Mouse (Mus musculus): ENCODE data around the gene Jak2.

Jak2 gene

GRCm38 (mm10) chr19:29308832-29309231, 57.2 kb downstream of the Jak2 start:
- DNase-seq = no peak

GRCm38 (mm10) chr19:29311791-29312190, 60.2 kb downstream of the Jak2 start:
- DNase-seq = no peak

GRCm38 (mm10) chr19:29312661-29313060, 61.0 kb downstream of the Jak2 start:
- no peak for DNase-seq

GRCm38 (mm10) chr19:29323416-29324049, 71.9 kb downstream of the Jak2 start:
- no peak for DNase-seq

- peak; percentile 74 for DNase-seq
Observed at GRCm38 (mm10) chr19:29325053-29325851, 73.6 kb downstream of the Jak2 start, which contains the start of gene Insl6. Gene Insl6, minus strand, starts transcription at chr19:29325356.

GRCm38 (mm10) chr19:29325852-29326180, 74.2 kb downstream of the Jak2 start:
- no peak for DNase-seq

- DNase-seq = no peak
Observed at GRCm38 (mm10) chr19:29326396-29326795, 74.8 kb downstream of the Jak2 start.

- no peak for DNase-seq
Observed at GRCm38 (mm10) chr19:29326822-29327552, 75.4 kb downstream of the Jak2 start.

- DNase-seq = no peak
Observed at GRCm38 (mm10) chr19:29334068-29334745, 82.6 kb downstream of the Jak2 start, which contains the start of gene Rln1. Gene Rln1, minus strand, starts transcription at chr19:29334670.

GRCm38 (mm10) chr19:29336624-29337023, 85.0 kb downstream of the Jak2 start:
- no peak for DNase-seq

- no peak for DNase-seq
Observed at GRCm38 (mm10) chr19:29341029-29341428, 89.4 kb downstream of the Jak2 start.

- no peak for DNase-seq
Observed at GRCm38 (mm10) chr19:29342281-29342680, 90.7 kb downstream of the Jak2 start.

- DNase-seq = no peak
Observed at GRCm38 (mm10) chr19:29344868-29345267, 93.2 kb downstream of the Jak2 start.

GRCm38 (mm10) chr19:29345636-29346035, 94.0 kb downstream of the Jak2 start:
- no peak for DNase-seq

GRCm38 (mm10) chr19:29350991-29351390, 99.4 kb downstream of the Jak2 start:
- no peak for DNase-seq

GRCm38 (mm10) chr19:29354895-29355877, 103.6 kb downstream of the Jak2 start:
- DNase-seq = peak; percentile 93

- no peak for DNase-seq
Observed at GRCm38 (mm10) chr19:29356281-29356680, 104.7 kb downstream of the Jak2 start.

GRCm38 (mm10) chr19:29360251-29360650, 108.6 kb downstream of the Jak2 start:
- no peak for DNase-seq

- peak; percentile 96 for DNase-seq
Observed at GRCm38 (mm10) chr19:29361468-29362130, 110.0 kb downstream of the Jak2 start.

- no peak for DNase-seq
Observed at GRCm38 (mm10) chr19:29362173-29362930, 110.7 kb downstream of the Jak2 start.

Data from lung, postnatal 36 days (tissue).